Mouse (Mus musculus) brown adipose tissue, adult 24 weeks (tissue): ENCODE measurements around the gene Gm11077. TPM values are rescaled to one million over a fixed set of nuclear protein-coding genes. Genes with fewer than 3 reads are reported as not detected.

Experiments
- H3K27ac ChIP-seq: fragments of 200-500 bp; replicated peaks from 2 replicates; pipeline ENCODE4 v1.5.1; 2012; ENCODE audit warnings: low read depth, mild to moderate bottlenecking, low read length
- H3K4me1 ChIP-seq: fragments of 200-500 bp; 2 replicates; pipeline ENCODE4 v1.6.1; 2012; ENCODE audit warnings: low read length, mixed read lengths; ENCODE audit not compliant: control insufficient read depth, insufficient read depth, insufficient read length
- H3K4me3 ChIP-seq: fragments of 200-500 bp; 2 replicates; pipeline ENCODE4 v1.5.1; 2012; ENCODE audit warnings: low read depth, mild to moderate bottlenecking, low read length, moderate library complexity; ENCODE audit not compliant: insufficient read depth
- polyA plus RNA-seq: library from polyadenylated mRNA; stranded (reverse); fragments of >200 nt; gene quantifications from 2 replicates; pipeline ENCODE4 v1.2.4, GENCODE M21; 2012; ENCODE audit not compliant: missing spikeins, insufficient read depth, insufficient read length

The Gm11077 gene
- polyA plus RNA-seq, result not detected in 2 replicates

- Histone ChIP-seq H3K27ac (no peak within 1 kb of the TSS), H3K4me3 (no peak within 1 kb of the TSS), H3K4me1 (0 out of 2 replicates have a peak, but pooled peaks cover 2% of the 10 kb centered on the region)
These were observed at the start of gene Gm11077 for GRCm38 (mm10) chr6:140729272-140729671. Gene Gm11077, plus strand, starts transcription at chr6:140729284.

- H3K4me1 ChIP-seq, result no peaks in the 10 kb centered on the region
- H3K27ac ChIP-seq, result no peak overlapping the region
- H3K4me3 ChIP-seq, result no peak overlapping the region
These were observed 48.4 kb upstream of the Gm11077 start for GRCm38 (mm10) chr6:140680713-140681112.

GRCm38 (mm10) chr6:140682829-140683228 lies 46.3 kb upstream of the Gm11077 start:
- H3K4me3 ChIP-seq, result no peak overlapping the region
- H3K4me1 ChIP-seq, result no peaks in the 10 kb centered on the region
- no peak overlapping the region for H3K27ac ChIP-seq

DNA sequence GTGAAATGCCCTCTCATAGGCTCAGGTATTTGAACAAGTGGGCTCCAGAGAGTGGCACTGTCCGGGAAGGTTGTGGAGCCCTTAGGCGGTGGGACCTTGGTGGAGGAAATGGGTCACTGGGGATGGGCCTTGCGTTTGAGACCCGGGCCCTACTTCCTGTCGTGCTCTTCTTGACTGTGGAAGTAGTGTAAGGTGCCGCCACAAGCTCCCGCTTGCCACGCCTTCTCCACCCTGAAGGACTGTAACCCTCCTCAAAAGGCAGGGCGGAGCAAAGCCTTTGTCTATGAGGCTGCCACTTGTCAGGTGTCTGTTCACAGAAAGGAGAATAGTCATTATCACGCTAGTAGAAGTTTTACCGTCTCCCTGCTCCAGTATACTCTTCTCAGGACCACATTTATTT lies 44.7 kb upstream of the Gm11077 start:
- no peak overlapping the region for H3K27ac ChIP-seq
- H3K4me1 ChIP-seq, result no peaks in the 10 kb centered on the region
- no peak overlapping the region for H3K4me3 ChIP-seq

DNA sequence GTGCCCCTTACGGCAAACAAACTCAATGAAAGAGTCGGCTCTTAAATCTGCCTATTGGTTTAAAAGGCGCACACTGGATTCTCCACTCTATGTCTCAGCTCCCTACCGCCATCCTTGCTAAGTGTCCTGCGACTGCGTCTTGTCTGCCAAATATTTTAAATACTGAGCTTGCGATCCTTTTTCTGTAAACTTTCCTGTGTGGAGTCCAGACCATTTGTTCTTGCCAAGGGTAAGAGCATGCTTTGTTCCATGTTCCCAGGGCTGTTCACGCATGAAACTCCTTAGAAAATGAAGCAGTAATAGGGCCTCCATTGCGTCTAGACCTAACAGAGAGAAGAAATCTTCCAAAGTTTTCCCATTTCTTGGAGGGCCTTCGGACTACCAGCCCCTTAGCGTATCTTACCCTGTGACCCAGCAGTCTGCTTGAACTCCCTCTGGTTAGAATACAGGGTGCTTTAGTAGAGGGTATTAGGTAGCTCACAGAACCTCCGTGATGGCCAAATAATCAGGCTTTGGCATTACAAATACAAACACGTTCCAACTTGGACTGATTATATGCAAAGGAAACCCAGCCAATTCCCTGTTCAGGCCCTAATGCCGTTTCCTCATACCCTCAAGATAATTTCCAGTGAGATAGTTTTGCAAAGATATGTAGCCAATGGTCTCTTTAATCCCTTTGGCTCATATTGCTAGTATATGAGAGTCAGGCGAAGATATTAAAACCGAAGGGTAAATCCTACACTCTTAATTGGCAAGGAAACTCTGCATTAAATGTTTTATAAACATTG lies 39.3 kb upstream of the Gm11077 start:
- Histone ChIP-seq H3K4me1 (no peaks in the 10 kb centered on the region), H3K27ac (no peak overlapping the region), H3K4me3 (no peak overlapping the region)

- no peaks in the 10 kb centered on the region for H3K4me1 ChIP-seq
- no peak overlapping the region for H3K27ac ChIP-seq
- H3K4me3 ChIP-seq, result no peak overlapping the region
These were observed 36.9 kb upstream of the Gm11077 start for GRCm38 (mm10) chr6:140692160-140692559.

DNA sequence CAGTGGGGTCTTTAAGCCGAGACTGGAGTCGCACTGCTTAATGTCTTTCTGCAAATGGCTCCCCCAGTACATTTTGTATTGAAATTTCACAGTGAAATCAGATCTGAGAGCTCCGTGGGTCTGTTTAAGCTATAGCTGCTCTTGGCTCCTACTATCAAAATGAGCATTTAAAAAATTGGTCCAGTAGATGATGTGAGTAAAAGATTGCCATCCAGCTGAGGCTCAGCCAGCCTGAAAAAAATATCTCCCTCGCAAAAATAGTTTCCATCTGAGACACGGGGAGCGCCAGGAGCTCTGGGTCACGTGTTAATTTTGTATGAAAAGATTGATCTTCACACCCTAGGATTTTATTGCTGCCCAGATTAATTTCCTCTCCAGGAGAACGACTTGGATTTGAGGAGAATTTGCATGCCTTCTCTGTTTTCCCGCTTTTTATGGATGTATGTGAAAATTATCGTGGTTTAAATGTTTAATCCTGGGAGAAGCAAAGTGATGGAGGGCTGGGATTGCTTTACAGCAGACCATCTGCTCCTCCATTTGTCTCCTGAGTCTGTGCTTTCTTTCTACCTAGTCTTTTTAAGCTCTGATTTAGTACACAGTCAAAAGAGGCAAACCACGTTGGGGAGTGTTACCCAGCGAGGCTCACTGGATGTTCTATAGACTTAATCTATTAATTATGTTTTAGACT lies 32.7 kb upstream of the Gm11077 start:
- H3K4me3 ChIP-seq, result no peak overlapping the region

DNA sequence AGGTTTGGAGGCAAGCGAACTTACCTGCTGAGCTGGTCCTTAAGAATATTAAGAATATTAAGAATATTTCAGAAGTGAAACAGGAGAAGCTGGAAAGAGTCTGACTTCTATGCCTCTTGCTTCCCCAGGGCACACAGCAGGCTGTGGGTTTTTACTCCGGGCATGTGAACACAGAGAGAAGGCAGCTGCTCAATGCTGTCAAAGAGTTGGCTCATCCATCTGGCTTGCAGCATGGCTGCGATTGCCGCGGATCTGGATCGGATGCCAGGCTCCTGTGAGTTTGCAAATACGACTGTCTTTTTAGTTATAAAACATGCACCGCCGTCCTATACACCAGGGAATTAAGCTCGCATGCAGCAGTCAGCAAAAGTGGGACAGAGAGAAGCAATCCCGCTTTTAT lies 31.1 kb upstream of the Gm11077 start:
- no peak overlapping the region for H3K27ac ChIP-seq
- H3K4me1 ChIP-seq, result no peaks in the 10 kb centered on the region
- no peak overlapping the region for H3K4me3 ChIP-seq

More for the DNA sequence above, 32.7 kb upstream of the Gm11077 start:
- no peak overlapping the region for H3K27ac ChIP-seq
- H3K4me1 ChIP-seq, result no peaks in the 10 kb centered on the region

GRCm38 (mm10) chr6:140698596-140698995 lies 30.5 kb upstream of the Gm11077 start:
- H3K27ac ChIP-seq, result no peak overlapping the region
- H3K4me3 ChIP-seq, result no peak overlapping the region
- H3K4me1 ChIP-seq, result no peaks in the 10 kb centered on the region

DNA sequence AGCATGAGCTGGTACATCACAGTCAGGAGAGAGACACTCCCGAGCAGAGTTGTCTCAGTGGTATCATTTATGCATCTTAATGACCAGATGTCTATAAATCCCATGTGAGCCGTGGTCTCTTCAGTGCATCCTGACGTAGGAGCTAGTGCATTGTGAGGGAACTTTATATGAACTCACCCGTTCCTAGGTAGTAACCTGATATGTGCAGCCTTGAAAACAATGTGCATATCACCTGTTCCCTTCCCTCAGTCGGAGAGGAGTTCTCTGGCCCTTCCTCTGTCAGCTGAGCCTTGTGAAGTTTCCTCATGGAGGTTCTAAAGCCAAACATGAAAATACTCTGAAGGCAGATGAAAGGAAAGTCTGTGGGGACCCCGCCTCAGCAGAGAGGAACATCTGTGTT lies 27.8 kb upstream of the Gm11077 start:
- Histone ChIP-seq H3K4me3 (no peak overlapping the region), H3K27ac (no peak overlapping the region), H3K4me1 (no peaks in the 10 kb centered on the region)

- H3K4me1 ChIP-seq, result peaks cover 4% of the 10 kb centered on the region; the same call in 1 of the 2 replicates
- no peak overlapping the region for H3K4me3 ChIP-seq
- no peak overlapping the region for H3K27ac ChIP-seq
These were observed 24.0 kb upstream of the Gm11077 start for GRCm38 (mm10) chr6:140705132-140705531.

DNA sequence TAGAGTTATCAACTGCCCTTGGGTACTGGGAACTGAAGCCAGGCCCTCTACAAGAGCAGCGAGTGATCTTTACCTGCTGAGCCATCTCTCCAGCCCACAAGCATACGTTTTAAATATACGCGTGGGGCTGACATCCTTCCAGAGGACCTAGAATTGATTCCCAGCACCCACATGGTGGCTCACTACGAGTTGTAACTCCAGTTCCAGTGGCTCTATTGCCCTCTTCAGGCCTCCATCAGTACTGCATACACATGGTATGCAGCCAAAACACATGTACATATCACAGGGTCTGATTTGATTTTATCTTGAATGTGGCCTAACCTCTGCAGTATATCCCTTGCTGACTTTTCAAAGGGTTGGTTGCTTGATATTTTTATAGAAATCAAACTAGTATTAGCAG lies 23.0 kb upstream of the Gm11077 start:
- Histone ChIP-seq H3K4me3 (no peak overlapping the region), H3K4me1 (peaks cover 4% of the 10 kb centered on the region; the same call in 1 of the 2 replicates), H3K27ac (no peak overlapping the region)

DNA sequence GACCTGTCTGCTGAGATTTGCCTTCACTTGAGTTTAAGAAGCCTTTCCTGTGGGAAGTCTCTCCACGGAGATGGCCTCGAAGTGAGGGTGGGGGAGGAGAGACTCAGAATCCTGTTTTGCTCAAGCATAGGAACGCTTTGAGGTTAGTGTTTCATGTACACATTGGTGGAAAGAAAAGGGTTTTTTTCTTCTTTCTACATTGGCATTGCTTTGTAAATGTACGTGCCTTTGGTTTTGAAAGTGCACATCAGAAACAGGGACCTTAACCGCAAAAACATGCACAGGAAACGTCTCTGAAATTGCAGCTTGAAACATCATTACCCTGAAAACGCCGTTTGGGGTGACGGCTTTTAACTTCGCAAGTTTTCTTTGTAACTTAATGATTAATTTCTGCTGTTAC lies 21.0 kb upstream of the Gm11077 start:
- Histone ChIP-seq H3K4me3 (no peak overlapping the region), H3K27ac (no peak overlapping the region)

DNA sequence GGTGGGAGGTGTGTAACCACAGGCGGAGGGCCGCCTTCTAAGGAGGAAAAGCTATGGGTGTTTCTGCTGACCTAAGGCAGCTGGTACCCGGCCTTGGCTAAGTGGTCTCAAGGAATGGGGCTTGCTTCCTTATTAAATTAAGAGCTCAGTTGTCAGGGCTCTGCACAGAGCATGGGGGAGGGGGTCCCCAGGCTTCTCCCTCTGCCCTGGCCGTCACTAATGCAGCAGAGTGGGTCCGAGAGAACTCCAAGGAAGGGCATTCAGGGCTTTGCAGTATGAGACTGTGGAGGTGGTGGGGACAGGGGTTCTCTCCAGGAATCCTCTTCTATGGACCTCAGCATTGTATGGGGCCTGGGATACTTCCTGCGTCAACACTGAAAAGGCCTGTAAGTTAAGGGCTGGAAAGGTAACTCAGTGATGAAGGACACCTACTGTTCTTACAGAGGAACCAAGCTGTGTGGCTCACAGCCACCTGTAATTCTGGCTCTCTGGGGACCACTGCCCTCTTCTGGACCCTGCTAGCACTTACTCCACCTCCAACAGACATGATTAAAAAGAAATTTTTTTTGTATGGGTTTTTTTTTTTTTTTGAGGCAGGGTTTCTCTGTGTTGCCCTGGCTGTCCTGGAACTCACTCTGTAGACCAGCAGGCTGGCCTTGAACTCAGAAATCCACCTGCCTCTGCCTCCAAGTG lies 19.5 kb upstream of the Gm11077 start:
- no peak overlapping the region for H3K4me3 ChIP-seq
- H3K27ac ChIP-seq, result no peak overlapping the region
- peaks cover 4% of the 10 kb centered on the region; the same call in 1 of the 2 replicates for H3K4me1 ChIP-seq

More for the DNA sequence above, 21.0 kb upstream of the Gm11077 start:
- H3K4me1 ChIP-seq, result peaks cover 4% of the 10 kb centered on the region; the same call in 1 of the 2 replicates

DNA sequence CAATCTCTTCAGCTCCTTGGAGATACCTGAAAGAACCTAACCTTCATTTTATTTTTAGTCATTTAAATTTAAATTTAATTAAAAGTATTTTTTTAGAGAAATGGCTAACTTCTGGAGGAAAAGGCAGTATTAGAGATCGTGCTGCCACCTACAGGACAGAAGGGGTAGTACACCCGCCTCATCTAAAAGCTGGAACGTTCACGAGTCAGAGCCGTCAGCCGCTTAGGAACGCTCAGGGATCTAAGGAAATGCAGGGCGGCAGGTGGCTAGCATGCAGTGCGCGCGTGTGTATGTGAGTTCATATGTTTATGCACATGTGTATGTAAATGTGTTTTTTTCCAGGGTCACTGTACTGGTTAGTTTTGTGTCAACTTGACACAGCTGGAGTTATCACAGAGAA lies 16.3 kb upstream of the Gm11077 start:
- Histone ChIP-seq H3K4me3 (no peak overlapping the region), H3K4me1 (no peaks in the 10 kb centered on the region; the same call in 1 of the 2 replicates), H3K27ac (no peak overlapping the region)
